Mouse (Mus musculus) MEL (cell line): ENCODE results near the gene Gcsam.

ENCODE experiments used
- MAX ChIP-seq: IDR thresholded peaks from 2 replicates; pipeline ENCODE4 v1.6.1; 2011; ENCODE audit warnings: low read length, improper control_type of control experiment
- POLR2A ChIP-seq, 2 experiments: IDR thresholded peaks; 2 replicates each; pipeline ENCODE4 v1.6.1; 2011 to 2012; ENCODE audit warnings: low read length in 2 of 2, mild to moderate bottlenecking in 2 of 2, control low read depth in 1 of 2, improper control_type of control experiment in 1 of 2, low read depth in 1 of 2, moderate library complexity in 1 of 2; ENCODE audit not compliant: control insufficient read depth in 1 of 2, insufficient read depth in 1 of 2, poor library complexity in 1 of 2

- TF ChIP-seq MAX (no peak), POLR2A (IDR thresholded peaks at IDR 0.05; ENCODE audit: control insufficient read depth in 1 of 2, insufficient read depth in 1 of 2, low read depth in 1 of 2, low read length in 2 of 2, poor library complexity in 1 of 2) (no peak)
Measured at GRCm38 (mm10) chr16:45593656-45594055, 16.5 kb upstream of the Gcsam start.
